Mouse (Mus musculus) layer of hippocampus, postnatal 36 days (tissue): ENCODE measurements around the gene Prcp. TPM values are rescaled to one million over a fixed set of nuclear protein-coding genes. Genes with fewer than 3 reads are reported as not detected.
"Not testable (repeated sequence)": the region's sequence is repeated elsewhere in the genome, so short reads cannot be mapped to it uniquely, and the experiment has no call there.

ENCODE experiments used
- DNase-seq, 2 experiments: peaks; one replicate each; pipeline ENCODE4 v3.0.0; 2022
- total RNA-seq, 2 experiments: library from RNA; stranded (reverse); gene quantifications; 2 replicates each; pipeline ENCODE4 v1.2.3; 2021

Prcp gene
- total RNA-seq, 2 experiments from 2014 or later: 7.5 to 8.2 TPM

DNA sequence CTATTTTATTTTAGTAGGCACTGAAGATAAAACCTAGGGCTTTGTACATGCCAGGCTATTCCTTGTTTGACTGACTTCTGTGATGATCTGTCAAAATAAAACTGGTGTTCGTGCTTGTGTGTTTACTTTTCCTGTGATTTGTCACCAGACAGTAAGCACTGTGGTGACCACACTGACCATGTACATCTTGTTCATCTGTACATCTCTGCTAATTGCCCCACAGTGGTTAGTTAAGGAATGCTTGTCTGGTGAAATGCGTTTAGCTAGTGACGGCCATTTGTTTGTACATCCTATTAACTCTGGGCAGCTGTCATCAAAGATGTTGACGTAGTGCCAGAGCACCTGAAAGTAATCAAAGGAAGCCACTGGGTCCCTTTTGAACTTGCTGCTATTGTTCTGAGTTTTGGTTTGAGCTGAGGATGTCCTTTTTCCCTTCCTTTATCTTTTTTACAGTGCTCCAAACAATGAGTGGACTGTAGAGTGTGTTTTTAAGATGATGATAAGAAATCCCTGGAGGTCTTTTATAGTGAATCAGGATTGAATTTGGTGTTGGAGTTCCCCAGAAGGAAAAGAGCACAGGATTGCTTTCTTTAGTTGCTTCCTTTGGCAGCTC is 16.5 kb downstream of the Prcp start:
- no peak for DNase-seq

DNA sequence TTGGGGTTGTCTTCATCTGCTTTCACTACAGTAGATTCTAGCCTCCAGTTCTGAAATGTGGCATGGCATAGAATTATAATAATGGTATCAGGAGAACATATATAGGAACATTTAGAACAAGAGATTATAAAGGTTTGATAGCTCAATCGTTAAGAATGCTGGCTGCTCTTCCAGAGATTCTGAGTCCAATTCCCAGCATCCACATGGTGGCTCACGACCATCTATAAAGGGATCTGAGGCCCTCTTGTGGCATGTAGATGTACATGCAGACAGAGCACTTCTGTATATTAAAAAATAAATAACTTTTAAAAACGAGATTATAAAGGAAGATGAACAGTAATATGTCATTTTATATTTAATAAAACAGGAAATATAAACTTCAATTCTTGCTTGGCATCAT is 19.2 kb downstream of the Prcp start:
- DNase-seq: no peak

DNA sequence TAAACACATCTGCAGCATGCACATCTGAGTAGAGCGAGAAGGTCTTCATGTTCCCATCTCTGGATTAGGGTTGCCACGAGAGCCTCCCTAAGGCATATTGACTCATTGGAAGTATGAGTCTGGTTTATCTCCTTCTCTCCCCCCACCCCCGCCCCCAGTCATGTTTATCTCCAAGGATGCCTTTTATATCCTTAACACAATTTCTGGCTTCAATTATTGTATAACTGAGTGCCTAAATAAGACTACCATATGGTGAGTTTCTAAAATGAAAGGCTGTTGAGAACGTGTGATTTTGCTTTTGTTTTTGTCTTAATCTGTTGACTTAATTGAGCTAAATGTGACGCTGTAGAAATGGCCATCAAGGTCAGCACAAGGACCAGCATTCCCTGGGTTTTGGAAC is 21.8 kb downstream of the Prcp start:
- no peak for DNase-seq

DNA sequence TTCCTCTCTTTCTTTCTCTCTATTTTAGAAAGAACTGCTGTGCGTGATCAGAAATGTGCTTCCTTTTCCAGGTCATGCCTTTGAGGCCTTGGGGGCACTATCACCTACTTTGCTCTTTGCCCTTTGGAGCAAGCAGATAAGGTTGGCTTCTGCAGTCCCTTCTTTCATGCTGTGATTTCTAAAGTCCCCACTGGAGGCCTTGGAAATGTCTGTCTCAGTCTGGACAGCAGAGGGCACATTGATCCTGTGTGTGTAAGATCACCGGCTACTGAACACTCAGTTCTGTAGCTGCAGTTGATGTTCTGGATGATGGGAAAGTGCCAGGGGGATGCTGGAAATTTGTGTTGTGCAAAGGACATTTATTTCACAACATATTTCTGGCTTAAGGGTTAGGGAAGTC is 22.8 kb downstream of the Prcp start:
- DNase-seq: no peak

DNA sequence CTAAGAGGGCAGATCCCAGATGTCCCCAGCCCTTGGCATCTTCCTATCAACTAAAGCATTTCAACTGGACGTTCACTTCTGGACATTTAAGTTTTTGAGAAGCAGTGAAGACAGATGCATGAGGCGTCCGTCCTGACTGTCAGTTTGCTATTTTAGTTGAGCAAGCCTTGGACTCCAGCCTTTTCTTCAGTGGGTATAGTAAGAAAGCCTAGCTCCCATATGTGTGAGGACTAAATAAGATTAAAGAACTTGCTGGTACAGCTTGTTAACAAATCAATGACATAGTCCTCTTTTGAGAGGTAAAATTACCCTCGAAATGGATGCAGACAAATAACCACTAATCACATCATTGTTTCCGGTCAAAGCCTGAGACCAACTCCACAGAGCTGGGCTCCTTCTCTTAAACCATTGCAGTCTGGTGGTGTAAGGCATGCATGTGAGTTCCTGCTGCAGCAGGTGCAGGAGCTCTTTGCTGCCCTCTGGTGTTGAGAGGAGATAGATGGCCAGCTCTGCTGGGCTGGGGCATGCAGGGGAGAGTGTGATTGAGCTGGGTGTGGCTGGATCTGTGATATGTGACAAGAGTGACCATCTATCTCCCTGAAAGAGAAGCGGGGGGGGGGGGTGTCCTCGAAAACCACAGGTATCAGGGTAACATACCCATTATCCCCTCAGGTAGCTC is 29.2 kb downstream of the Prcp start:
- peak; percentile 41 to 55 for DNase-seq

DNA sequence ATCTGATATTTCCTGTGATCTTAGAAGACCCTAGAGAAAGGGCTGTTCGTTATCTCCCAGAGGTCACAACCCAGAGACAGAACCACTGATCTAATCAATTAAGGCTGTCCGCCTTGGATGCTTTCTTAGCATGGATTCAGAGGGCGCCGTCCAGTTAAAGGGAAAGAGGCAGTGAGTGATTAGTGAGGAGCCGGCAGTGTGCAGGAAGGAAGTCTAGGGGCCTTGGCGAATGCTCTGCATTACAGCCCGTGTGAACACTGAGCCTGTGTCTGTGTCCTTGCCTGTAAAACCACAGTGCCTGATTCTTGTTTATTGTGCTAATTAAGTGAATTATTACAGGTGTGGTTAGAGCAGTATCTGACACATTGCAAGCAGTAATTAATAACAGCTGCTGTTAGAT is 30.0 kb downstream of the Prcp start:
- DNase-seq: not testable (repeated sequence)

DNA sequence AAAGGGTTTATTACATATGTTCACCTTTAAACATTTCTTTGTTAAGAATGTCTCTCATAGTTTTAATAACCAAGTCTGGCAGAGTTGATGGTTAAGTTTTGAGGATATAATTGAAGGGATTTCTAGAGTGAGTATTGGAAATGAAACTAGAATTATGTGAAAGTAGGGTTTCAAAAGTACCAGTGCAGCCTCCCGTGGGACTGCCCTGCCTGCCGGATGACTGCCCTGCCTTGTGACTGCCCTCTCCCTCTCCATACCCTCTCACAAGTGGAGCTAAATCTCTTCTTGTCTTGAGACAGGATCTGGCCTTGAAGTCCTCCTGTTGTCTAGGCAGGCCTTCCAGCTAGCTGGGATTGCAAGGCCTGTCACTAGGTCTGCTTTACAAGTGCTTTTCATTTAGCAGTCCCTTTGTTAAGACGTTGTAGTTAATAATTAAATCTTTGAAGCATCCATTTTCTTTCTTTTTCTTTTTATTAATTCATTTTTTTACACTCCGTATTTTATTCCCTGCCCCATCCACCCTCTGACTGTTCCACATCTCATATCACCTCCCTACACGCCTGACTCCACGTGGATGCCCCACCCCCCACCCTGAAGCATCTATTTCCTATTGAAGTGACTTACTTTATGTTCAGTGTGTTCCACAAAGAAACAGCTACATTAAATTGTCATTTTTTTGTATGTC is 46.0 kb downstream of the Prcp start:
- DNase-seq: no peak

DNA sequence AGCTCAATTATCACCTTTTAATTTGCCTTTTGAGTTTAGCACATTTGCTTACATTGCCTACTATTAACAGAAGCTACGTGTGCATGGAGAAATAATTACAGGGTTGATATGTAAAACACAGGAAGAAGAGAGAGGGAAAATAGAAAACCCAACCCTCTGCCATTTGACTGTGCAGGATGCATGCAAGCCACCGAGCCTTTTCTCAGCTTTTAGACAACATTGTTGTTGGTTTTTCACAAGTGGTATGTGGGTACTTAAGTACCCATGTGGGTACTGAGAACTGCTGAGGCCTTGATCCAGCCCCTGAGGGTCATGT is 46.5 kb downstream of the Prcp start:
- no peak for DNase-seq

DNA sequence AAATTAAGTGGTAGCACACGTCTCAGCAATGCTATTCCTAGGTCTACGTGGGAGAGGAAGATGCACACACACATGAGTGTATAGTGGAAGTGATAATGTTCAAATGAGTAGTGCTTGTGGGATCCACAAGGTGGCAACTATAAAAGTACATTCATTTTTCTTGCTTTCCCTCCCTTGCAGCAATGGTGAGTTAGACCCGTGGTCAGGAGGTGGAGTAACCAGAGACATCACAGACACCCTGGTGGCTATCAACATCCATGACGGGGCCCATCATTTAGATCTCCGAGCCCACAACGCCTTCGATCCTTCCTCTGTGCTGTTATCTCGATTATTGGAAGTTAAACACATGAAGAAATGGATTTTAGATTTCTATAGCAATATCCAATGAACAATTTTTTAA is 58.5 kb downstream of the Prcp start:
- no peak for DNase-seq

DNA sequence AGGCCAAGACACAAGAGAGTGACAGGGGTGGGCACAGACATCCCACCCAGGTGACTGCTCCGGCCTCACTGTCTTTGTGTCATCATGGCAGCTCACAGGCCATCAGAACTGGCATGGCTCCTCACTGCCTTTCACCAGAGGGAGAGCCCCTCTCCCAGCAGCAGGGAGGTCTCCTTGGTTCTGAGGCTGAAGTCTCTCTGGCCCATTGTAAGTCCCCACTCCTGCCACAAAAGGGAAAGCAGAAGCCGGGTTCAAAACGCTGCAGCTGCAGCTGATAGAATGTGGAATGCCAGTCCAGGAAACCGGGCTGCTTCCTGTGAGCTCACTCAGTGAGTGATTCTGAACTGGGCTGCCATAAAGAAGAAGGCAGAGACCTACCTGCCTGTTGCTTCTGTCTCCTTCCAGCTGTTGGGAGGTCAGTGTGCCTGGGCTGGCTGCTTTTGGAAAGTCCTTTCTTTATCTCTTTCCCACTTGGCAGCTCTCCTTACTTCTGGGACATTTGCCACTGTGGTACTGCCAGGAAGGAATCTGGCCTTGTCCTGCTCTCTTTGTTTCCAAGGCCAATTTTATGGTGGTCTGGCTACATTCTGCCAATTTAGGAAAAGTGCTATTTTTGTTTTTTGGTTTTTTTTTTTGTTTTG is 59.2 kb downstream of the Prcp start:
- DNase-seq: not testable (repeated sequence)

DNA sequence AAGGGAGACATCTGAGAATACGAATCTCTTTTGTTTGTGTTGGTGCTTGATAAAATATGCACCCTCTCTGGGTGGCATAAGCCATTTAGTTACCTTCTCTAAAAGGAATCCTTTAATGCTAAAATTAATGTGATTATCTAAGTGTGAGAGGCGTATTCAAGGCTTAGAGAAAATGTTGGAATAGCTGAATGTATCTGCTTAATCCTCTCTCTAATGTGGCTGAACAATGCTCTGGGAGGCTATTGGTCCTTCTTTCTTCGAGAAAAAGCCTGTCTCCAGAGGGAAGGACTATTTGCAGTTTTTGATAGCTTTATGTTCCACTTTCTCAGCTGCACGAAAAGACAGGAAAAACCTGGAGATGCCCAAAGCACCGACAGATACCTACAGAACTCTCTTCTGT is 62.5 kb downstream of the Prcp start:
- no peak for DNase-seq

DNA sequence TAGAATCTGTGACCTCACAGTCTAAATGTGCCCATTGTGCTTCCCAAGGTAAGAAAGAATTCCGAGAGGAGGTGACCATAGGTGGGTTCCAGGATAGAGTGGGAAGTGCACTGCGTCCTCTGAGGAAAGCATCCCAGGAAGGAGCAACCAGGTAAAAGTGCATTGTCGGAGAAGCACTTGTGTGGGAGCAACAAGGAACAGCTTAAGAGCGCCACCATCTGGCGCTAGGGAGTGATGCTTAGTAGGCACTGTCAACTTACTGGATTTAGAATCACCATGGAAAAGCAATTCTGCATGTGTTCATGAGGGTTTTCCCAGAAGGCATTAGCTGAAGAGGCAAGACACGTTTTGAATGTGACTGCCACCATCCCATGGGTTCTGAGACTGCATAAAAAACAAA is 63.7 kb downstream of the Prcp start:
- no peak for DNase-seq

DNA sequence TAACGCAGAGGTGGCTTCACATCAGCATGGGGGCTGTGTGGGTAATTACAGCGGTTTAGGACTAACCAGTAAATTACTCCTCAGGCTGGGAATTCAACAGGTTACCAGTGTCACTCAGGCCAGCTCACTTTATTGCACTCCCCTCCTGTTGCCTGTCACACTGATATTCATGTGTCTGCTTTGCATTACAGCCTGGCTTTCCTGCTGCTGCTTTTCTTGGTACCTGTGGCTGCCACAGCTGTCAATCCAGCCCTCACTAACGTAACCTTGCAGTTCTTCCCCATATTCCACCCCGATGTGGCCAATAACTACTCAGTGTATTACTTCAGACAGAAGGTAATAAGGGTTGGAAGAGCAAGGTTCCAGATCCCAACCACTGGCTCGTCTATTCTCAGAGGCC is 65.5 kb downstream of the Prcp start:
- DNase-seq: no peak

DNA sequence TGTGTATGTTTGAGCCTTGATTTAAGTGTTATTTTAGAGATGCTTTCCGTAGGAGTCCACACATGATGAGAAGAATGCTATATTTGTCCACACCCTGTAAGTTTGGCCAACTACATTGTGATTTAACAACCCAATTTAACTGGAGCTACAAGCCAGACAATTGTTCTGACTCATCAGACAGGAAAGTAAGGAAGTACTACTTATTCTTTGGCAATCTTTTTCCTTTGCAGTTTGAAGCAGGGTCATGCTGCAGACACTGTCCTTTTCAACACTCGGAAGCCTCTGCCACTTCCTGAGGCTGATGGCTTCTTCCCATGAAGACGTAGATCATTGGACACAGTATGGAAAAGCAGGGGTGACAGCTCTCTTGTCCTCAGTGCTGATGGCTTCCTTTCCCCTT is 76.5 kb downstream of the Prcp start:
- DNase-seq: no peak

DNA sequence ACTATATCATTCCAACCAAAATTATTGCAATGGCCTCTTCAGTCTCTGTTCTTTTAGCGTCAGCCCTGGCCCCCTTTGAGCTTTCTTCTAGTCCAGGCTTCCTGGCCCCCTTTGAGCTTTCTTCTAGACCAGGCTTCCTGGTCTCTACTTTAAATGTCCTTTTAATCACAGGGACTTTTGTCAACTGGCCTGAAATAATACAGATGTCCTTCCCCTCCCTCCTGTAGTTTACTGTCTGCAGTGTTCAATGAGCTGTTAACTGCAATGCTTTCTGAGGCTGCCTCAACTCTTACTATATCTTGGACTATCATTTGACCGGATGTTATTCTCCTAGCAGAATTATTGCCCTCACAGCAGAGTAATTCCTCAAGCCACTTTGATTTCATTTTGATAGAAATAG is 77.9 kb downstream of the Prcp start:
- DNase-seq: no peak

DNA sequence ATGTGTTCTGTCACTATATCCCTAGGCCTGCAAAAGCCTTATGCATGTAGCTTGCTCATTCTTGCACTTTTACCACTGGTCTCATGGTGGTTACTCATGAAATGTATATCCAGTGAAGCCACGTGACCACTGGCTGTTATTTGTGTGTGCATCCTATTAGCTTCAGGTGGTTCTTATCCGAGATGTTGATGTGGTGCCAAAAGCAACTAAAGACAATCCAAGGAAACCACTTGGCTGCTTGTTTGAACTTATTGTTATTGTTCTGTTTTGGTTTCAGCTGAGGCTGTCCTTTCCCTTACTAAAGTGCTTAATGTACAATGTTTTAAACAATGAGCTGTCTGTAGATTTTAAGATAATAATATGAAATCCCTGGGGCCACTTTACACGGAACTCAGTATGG is 85.5 kb downstream of the Prcp start:
- no peak for DNase-seq

DNA sequence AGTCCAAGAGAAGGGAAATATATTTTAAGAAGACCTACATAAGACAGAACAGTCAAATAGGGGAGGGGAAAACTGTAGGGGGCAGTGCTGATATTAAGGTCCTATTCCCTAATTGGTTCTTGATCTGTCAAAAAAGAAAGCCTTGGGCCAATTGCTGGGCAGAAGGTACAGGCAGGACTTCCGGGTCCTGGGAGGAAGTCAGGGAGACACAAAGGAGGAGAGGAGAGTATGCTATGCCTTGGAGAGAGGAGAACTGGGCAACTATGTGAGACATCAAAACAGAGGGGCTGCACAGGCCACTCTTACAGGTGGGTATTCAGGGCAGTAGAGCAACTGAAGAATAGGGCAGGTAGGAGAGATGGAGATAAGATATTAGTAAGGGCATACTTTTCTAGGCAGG is 87.6 kb downstream of the Prcp start:
- no peak for DNase-seq

DNA sequence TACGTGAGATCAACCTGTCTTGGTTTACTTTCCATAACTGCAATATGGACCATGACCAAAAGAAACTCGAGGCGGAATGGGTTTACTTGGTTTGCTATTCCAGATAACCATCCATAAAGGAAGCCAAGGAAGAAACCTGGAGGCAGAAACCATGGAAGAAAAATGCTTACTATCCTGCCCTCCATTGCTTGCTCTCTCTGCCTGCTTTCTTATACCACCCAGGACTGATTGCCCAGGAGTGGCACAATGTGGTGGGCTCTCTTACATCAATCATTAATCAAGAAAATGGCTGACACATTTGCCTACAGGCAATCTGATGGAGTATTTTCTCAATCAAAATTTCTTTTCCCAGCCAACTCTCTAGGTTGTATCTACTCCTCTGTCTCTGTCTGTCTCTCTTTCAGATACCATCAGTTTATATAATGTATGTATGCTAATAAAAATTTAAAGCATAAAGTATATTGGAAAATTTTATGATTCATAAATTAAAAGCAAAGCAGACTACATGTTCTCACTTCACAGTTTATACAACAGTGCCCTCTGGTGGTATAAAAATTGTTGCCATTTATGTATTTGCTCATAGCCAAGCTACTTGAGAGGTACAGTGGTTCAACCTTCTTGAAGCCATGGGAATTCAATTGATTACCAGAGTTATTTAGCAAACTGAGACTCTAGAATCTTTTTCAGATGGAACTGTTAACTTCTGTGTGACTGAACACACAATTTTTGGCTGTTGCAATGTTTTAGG is 90.7 kb downstream of the Prcp start:
- no peak for DNase-seq

DNA sequence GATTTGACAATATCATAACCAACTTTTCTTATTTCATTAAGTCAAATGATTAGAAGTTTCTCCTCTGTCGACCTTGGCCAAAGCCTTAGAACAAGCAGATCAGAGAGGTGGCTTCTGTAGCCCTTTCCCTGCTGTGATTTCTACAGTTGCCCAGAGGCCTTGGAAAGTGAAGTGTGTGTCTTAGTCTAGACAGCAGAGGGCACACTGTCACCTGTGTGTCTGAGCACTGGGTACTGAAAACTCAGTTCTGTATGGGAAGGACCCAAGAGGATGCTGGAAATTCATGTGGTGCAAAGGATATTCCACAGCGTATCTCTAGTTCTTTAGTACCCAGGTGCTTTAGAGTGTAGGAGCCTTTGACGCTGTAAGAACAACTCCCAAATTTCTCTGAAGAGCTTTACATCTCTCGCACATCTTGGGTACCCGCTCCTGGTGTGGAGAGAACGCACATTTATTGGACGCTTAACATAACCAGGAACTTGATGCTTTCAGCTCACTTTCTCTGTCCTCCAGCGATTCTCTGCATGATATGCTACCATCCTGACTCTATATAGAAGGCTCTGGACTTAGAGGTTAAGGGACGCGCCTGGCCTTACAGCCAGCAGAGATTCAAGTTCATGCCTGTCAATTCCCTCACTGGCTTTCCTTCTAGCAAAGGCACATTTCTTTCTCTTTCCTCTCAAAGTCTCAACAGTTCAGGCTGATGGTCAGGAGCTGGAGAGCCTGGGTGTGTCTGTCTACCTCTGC is 93.3 kb downstream of the Prcp start:
- peak; percentile 25 to 31 for DNase-seq

DNA sequence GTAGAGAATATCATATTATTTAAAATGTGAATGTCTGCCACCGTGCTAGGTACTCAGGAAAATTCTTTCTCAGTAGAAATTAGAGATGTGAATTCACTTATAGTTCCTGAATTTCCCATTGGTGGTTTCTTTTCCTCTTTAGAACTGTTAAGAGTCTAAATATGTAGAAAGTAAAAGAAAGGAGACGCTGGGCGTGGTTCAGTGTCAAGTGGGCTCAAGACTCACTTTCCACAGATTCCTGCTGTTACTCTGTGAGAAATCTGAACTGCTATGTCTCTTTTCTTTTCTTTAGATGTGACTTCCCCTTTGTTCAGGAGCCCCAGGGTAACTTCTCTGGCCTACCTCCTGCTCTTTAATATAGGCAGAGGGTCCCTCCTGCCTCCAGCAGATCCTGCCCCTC is 103.2 kb downstream of the Prcp start:
- DNase-seq: no peak

DNA sequence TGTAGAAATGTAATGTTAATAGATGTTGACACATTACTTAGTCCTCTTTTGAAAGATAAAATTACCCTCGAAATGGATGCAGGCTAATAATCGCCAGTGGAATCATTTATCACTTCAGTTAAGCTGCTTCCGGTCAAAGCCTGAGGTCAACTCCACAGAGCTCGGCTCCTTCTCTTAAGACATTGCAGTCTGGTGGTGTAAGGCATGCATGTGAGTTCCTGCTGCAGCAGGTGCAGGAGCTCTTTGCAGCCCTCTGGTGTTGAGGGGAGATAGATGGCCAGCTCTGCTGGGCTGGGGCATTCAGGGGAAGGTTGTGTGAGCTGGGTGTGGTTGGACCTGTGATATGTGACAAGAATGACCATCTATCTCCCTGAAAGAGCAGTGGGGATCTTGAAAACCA is 104.0 kb downstream of the Prcp start:
- DNase-seq: no peak

DNA sequence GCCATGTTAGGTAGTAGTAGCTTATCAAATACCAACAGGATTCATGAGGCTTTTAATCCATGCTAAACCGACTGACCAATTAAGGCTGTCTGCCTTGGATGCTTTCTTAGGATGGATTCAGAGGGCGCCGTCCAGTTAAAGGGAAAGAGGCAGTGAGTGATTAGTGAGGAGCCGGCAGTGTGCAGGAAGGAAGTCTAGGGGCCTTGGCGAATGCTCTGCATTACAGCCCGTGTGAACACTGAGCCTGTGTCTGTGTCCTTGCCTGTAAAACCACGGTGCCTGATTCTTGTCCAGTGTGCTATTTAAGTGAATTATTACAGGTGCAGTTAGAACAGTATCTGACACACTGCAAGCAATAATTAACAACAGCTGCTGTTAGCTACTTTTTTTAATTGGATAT is 104.5 kb downstream of the Prcp start:
- DNase-seq: not testable (repeated sequence)
